Mouse (Mus musculus) bone marrow macrophage, adult 2 months (primary cell): Measurements from ENCODE around the gene Ankrd39. TPM values are rescaled to one million over a fixed set of nuclear protein-coding genes. Genes with fewer than 3 reads are reported as not detected.

Experiments
- H3K27ac ChIP-seq: 2 replicates; pipeline ENCODE4 v1.5.1; 2012; ENCODE audit warnings: low read depth, low read length; ENCODE audit not compliant: insufficient read depth
- H3K4me1 ChIP-seq: 2 replicates; pipeline ENCODE4 v1.6.1; 2012; ENCODE audit warnings: low read length; ENCODE audit not compliant: control insufficient read depth, insufficient read depth
- H3K4me3 ChIP-seq: 2 replicates; pipeline ENCODE4 v1.5.1; 2012; ENCODE audit warnings: mild to moderate bottlenecking, low read length, moderate library complexity; ENCODE audit not compliant: insufficient read depth
- CTCF ChIP-seq: IDR thresholded peaks from 2 replicates; pipeline ENCODE4 v1.5.1; 2012; ENCODE audit warnings: low read depth, mild to moderate bottlenecking, low read length, moderate library complexity
- POLR2A ChIP-seq: IDR thresholded peaks from 2 replicates; pipeline ENCODE4 v1.6.1; 2012; ENCODE audit warnings: mild to moderate bottlenecking, low read depth, low read length, borderline replicate concordance
- polyA plus RNA-seq: library from polyadenylated mRNA; stranded (reverse); fragments of >200 nt; gene quantifications from 2 replicates; pipeline ENCODE4 v1.2.4, GENCODE M21; 2012; ENCODE audit not compliant: missing spikeins, insufficient read depth, insufficient read length

The Ankrd39 gene
- polyA plus RNA-seq, 1 experiment, result 6.8 TPM

DNA sequence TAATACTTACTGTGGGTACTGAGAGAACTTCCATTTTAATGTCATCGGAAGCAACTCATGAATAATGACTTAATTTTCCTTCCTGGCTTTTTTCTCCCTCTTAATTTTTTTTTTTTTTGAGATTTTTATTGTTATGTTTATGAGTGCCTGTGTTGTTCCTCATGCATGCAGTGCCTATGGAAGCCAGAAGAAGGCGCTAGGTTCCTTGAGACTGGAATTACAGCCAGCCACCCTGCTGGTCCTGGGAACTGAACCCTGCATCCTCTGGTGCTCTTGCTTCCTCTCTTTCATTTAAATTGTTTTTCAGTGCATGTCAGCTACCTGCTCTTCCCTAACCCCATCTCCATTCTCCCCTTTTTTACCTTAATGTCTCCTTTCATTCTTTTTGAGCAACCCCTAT lies 33.5 kb downstream of the Ankrd39 start:
- TF ChIP-seq CTCF (peak; percentile 44), POLR2A (no peak)
- Histone ChIP-seq H3K27ac (no peak overlapping the region), H3K4me1 (peaks cover 13% of the 10 kb centered on the region), H3K4me3 (no peak overlapping the region)

DNA sequence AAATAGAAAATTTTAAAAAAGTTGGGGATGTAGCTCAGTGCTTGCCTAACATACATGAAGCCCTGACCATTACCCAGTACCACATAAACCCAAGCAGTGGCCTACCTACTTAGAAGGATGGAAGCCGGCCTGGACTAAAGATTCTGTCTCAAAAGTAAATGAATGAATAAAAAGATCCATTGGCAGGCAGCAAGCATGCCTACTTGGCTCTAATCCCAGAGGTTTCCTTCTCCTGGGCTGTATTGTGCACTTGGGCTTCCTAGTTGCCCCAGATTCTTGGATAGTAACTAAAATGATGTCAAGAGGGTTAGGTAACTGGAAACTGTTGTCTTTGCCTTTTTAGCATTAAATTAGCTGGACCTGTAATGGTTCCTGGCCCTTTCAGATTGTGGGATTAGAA lies 33.9 kb downstream of the Ankrd39 start:
- TF ChIP-seq CTCF, result no peak
- no peak for TF ChIP-seq POLR2A
- Histone ChIP-seq H3K4me3 (peak overlapping the region; percentile 63), H3K27ac (no peak overlapping the region), H3K4me1 (peaks cover 14% of the 10 kb centered on the region)

DNA sequence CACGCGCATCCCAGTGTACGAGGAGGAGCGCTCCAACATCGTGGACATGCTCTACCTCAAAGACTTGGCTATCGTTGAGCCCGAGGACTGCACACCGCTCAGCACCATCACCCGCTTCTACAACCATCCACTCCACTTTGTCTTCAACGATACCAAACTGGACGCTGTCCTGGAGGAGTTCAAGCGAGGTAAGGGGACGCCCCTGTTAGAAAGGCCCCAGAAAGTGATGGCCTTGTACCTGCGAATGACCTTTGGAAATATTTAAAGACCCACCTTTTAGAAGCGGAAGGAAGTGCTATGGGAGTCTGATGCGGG lies 34.3 kb downstream of the Ankrd39 start:
- no peak overlapping the region for H3K27ac ChIP-seq
- no peak for TF ChIP-seq CTCF
- TF ChIP-seq POLR2A, result no peak
- peak overlapping the region; percentile 63 for H3K4me3 ChIP-seq
- peaks cover 16% of the 10 kb centered on the region for H3K4me1 ChIP-seq

DNA sequence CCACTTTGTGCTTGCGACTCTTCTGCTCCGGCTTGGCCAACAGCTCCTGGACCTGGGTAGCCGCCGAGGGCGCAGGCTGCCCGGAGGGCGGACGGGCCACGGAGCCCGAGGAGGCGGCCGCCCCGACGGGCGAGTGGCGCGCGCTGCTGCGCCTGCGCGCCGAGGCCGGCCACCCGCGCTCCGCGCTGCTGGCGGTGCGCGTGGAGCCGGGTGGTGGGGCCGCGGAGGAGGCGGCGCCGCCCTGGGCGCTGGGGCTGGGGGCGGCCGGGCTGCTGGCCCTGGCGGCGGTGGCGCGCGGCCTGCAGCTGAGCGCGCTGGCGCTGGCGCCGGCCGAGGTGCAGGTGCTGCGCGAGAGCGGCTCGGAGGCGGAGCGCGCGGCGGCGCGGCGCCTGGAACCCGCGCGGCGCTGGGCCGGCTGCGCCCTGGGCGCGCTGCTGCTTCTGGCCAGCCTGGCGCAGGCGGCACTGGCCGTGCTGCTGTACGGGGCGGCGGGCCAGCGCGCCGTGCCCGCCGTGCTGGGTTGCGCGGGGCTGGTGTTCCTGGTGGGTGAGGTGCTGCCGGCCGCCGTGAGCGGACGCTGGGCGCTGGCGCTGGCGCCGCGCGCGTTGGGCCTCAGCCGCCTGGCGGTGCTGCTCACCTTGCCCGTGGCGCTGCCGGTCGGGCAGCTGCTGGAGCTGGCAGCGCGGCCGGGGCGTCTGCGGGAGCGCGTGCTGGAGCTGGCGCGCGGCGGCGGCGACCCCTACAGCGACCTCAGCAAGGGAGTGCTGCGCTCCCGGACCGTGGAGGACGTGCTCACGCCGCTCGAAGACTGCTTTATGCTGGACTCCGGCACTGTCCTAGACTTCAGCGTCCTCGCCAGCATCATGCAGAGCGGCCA lies 34.9 kb downstream of the Ankrd39 start:
- no peak for TF ChIP-seq POLR2A
- TF ChIP-seq CTCF, result no peak
- Histone ChIP-seq H3K4me1 (peaks cover 20% of the 10 kb centered on the region), H3K4me3 (peak overlapping the region; percentile 63), H3K27ac (peak overlapping the region; percentile 57)

DNA sequence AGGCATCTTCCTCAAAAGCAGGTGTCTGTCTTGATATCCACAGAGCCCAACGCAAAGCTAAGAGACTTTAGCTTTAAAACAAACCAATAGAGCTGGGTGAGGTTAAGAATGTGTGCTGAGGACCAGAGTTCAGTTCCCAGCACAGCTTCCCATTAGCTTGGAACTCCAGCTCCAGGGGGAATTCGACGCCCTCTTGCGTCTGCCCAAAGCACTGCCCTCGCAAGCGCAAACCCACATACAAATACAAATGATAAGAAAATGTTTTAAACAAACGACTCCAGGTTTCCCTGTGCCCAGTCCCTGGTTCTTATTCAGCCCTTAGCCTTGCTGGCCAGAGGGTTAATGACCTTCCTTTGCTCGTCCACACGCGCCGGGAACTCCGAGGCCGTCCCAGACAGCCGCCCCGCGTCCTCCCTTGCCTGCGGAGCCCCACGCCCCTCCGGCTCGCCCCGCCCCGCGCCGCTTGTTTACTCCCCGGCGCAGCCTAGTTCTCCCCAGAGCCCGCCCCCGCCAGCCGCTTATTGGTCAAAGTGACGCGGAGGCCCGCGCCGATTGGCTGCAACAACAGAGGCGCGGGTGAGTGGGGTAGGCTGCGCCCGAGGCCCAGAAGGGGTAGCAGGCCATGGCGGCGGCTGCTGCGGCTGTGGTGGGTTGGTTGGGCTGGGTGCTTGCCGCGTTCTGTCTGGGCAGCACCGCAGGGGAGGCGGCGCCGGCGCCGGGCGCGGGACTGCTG lies 35.8 kb downstream of the Ankrd39 start, which contains the start of gene Cnnm3:
Cnnm3 (plus strand) TSS at position 579 of the 733 bp plus-strand sequence.
- H3K4me1 ChIP-seq, result peaks cover 21% of the 10 kb centered on the region
- peak within 1 kb of the TSS; percentile 57 for H3K27ac ChIP-seq
- TF ChIP-seq CTCF (peak; percentile 57), POLR2A (no peak)
- peak within 1 kb of the TSS; percentile 63 for H3K4me3 ChIP-seq

DNA sequence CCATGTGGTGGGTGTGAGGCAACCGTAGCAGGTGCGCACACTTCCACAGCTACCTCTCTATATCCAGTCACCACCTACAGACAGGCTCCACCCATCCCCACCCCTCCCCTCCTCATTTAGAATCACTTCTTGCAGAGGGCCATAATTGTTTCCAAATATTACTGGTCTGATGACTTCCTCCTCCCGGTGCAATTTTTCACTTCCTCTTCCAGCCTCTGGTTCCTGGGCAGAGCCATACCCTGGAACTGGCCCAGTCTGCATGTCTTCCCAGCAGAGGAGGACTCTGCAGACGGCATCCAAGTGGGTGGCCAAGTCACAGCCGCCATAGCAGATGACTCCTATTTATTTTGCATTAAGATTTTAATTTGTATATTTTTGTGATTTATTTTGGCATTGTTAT lies 39.0 kb downstream of the Ankrd39 start:
- H3K4me3 ChIP-seq, result no peak overlapping the region
- no peak for TF ChIP-seq POLR2A
- TF ChIP-seq CTCF, result no peak
- peak overlapping the region; percentile 38; the same call in 1 of the 2 replicates for H3K27ac ChIP-seq
- H3K4me1 ChIP-seq, result peaks cover 18% of the 10 kb centered on the region

DNA sequence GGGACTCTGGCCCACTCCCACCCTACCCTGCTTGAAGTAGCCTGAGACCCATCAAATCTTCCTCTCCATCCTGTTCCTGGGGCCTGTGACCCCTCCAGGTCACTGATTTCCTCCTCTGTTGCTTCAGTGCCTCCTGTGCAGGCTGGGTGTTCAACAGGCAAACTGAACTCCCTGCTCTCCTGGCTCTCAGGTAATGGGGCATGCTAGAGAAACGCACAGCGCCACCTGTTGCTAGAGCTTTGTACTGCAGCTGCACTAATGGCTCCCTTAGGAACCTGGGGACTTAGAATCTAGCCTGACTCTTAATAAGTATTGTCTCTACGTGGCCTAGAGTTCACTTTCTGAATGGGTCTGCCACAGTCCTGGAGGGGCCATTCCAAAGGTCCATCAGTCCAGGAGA lies 46.0 kb downstream of the Ankrd39 start:
- no peaks in the 10 kb centered on the region for H3K4me1 ChIP-seq
- H3K27ac ChIP-seq, result no peak overlapping the region
- TF ChIP-seq CTCF (peak; percentile 81), POLR2A (no peak)
- no peak overlapping the region for H3K4me3 ChIP-seq

DNA sequence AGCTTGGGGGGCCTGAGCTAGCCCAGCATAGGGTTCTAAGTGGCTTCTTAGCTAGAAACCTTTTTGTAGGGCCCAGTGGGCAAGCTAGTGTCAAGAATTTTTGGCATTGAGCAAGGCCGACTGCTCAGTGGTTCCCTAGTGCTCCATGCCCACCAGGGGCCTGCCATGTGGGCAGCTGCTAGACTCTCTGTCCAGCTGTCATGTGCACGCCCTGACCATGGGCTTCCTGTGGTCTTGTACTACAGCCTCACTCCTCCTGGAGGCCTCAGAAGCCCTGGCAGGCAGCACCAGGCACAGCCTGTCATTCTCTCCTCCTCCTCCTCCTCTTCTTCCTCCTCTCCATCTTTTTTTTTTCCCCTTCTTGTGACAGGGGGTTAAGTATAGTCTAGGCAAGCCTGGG lies 49.9 kb downstream of the Ankrd39 start:
- peaks cover 2% of the 10 kb centered on the region; the same call in 1 of the 2 replicates for H3K4me1 ChIP-seq
- TF ChIP-seq POLR2A, result no peak
- TF ChIP-seq CTCF, result no peak
- H3K4me3 ChIP-seq, result no peak overlapping the region
- no peak overlapping the region for H3K27ac ChIP-seq

DNA sequence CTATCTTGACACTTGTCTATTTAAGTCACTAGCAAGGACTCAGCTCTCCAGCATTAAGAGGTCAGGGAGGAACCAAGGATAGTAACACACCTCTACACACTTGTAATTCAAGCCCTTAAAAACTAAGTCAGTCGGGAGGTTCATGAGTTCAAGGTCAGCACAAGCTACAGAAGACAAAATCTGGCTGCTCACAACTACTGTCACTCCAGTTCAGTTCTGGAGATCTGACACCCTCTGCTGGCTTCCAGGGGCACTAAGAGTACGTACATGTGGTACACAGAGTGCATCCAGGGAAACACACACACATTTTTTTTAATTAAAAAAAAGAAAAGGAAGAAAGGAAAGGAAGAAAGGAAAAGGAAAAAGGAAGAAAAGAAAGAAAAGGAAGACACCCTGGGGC lies 50.5 kb downstream of the Ankrd39 start:
- H3K27ac ChIP-seq, result no peak overlapping the region
- peaks cover 3% of the 10 kb centered on the region; the same call in 1 of the 2 replicates for H3K4me1 ChIP-seq
- TF ChIP-seq POLR2A (no peak), CTCF (no peak)
- H3K4me3 ChIP-seq, result no peak overlapping the region

DNA sequence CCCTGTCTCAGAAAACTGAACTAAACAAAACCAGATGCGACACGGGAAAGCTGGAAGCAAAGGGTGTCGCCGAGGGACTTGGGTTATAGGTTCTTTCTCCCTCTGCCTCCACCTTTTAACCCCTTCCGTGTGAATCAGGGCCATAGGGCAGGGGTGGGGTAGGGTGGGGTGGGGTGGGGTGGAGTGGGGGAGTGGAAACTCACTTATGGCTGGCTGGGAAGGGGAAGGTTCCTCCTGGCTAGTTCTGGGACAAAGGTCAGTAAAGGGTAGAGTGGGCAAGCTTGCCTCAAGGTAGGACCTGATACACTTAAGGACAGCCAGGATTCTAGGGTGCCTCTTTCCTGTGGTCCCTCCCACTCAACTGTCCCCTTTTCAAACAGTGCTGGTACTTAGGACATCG lies 53.9 kb downstream of the Ankrd39 start:
- Histone ChIP-seq H3K4me1 (peaks cover 3% of the 10 kb centered on the region; the same call in 1 of the 2 replicates), H3K4me3 (no peak overlapping the region), H3K27ac (no peak overlapping the region)
- TF ChIP-seq CTCF (no peak), POLR2A (no peak)
